Mouse (Mus musculus): ENCODE measurements around the gene Amdhd1. TPM values are rescaled to one million over a fixed set of nuclear protein-coding genes. Genes with fewer than 3 reads are reported as not detected.

Amdhd1 gene
- polyA plus RNA-seq, 1 experiment from 2014 or later: 22.6 TPM

DNA sequence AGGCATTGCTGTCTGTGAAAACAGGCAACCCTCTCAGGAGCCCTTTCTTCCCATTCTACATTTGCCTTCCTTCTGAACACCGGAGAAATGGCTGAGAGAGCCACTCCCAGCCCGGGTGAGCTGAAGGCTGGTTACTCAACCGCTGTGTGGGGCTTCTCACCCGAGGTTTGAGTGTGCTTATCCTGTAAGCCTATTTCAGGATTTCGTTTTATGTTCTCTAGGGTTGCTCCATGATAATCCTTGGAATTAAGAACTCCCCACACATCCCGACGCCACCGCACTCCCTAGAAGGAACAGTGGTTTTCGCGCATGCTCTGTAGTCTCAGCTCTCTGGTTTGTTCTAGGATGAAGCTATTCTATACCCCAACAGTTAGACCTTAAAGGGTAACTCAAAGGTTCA, 38.5 kb downstream of the Amdhd1 start:
- Histone ChIP-seq H3K36me3 (ENCODE audit: control insufficient read depth, insufficient read depth) (no peaks in the 10 kb centered on the region), H3K4me2 (ENCODE audit: low read depth, low read length) (no peak overlapping the region), H3K4me3 (ENCODE audit: low read depth, low read length) (no peak overlapping the region), H3K9ac (ENCODE audit: low read depth, low read length) (no peak overlapping the region), H3K27me3 (ENCODE audit: control insufficient read depth, insufficient read depth, low read depth, low read length) (no peaks in the 10 kb centered on the region), H3K4me1 (ENCODE audit: control insufficient read depth, low read depth, low read length) (no peaks in the 10 kb centered on the region), H3K9me3 (replicated peaks; ENCODE audit: control insufficient read depth, low read length) (no peaks in the 10 kb centered on the region), H3K27ac (ENCODE audit: low read length) (no peak overlapping the region)
- WGBS (ENCODE audit: insufficient replicate concordance): 64% methylated on average over 10 of the region's 10 CpGs
- no peak for ATAC-seq (ENCODE audit: low read depth)

DNA sequence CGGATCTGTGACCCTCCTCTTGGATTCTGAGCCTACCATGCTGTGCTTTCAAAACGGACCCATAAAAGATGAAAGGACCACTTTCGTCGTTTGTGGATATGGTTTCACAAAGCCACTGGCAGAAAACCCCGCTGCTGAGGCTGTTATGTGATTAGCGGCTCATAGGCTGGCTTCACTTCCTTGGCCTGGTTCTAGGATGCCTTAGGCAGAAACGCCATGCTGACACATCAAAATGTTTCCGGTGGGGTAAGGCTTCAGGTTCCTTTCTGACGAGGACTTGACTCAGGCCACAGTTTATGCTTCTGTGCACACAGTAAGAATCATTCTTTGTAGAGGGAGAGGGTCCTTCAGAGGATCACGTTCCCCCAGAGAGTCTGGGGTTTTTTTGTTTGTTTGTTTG, 39.0 kb downstream of the Amdhd1 start:
- no peaks in the 10 kb centered on the region for H3K36me3 ChIP-seq (ENCODE audit: control insufficient read depth, insufficient read depth)
- H3K27me3 ChIP-seq (ENCODE audit: control insufficient read depth, insufficient read depth, low read depth, low read length): no peaks in the 10 kb centered on the region
- H3K4me3 ChIP-seq (ENCODE audit: low read depth, low read length): no peak overlapping the region
- no peak for ATAC-seq (ENCODE audit: low read depth)
- WGBS (ENCODE audit: insufficient replicate concordance): 47% methylated on average over 10 of the region's 10 CpGs
- H3K27ac ChIP-seq (ENCODE audit: low read length): no peak overlapping the region
- H3K4me1 ChIP-seq (ENCODE audit: control insufficient read depth, low read depth, low read length): no peaks in the 10 kb centered on the region
- H3K9ac ChIP-seq (ENCODE audit: low read depth, low read length): no peak overlapping the region
- H3K9me3 ChIP-seq (replicated peaks; ENCODE audit: control insufficient read depth, low read length): no peaks in the 10 kb centered on the region
- no peak overlapping the region for H3K4me2 ChIP-seq (ENCODE audit: low read depth, low read length)

- Histone ChIP-seq H3K27me3 (ENCODE audit: control insufficient read depth, insufficient read depth, low read depth, low read length) (no peaks in the 10 kb centered on the region), H3K27ac (ENCODE audit: low read length) (no peak overlapping the region), H3K9me3 (replicated peaks; ENCODE audit: control insufficient read depth, low read length) (no peaks in the 10 kb centered on the region), H3K36me3 (ENCODE audit: control insufficient read depth, insufficient read depth) (no peaks in the 10 kb centered on the region), H3K4me3 (ENCODE audit: low read depth, low read length) (no peak overlapping the region), H3K9ac (ENCODE audit: low read depth, low read length) (no peak overlapping the region), H3K4me2 (ENCODE audit: low read depth, low read length) (no peak overlapping the region), H3K4me1 (ENCODE audit: control insufficient read depth, low read depth, low read length) (peaks cover 12% of the 10 kb centered on the region)
- 53% methylated on average over 4 of the region's 4 CpGs for WGBS (ENCODE audit: insufficient replicate concordance)
- no peak for ATAC-seq (ENCODE audit: low read depth)
These were observed 49.4 kb downstream of the Amdhd1 start for GRCm38 (mm10) chr10:93490451-93490850.

DNA sequence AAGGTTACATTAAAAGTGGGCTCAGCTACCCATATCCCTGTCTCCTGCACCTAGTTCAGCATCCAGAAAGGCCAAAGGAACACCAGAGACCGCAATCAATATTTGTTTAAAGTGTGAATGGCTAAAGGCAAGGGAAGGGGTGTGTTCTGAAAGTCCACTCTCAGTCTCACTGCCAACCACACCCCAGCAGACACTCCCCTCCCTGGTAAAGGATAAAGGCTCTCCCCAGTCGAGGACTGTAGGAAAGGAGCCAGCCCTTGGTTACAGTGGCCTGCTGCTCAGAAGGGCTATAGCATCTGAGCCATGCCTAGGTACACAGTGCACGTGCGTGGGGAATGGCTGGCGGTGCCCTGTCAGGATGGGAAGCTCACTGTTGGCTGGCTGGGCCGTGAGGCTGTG, 51.0 kb downstream of the Amdhd1 start:
- WGBS (ENCODE audit: insufficient replicate concordance): 55% methylated on average over 6 of the region's 6 CpGs
- Histone ChIP-seq H3K4me1 (ENCODE audit: control insufficient read depth, low read depth, low read length) (peaks cover 12% of the 10 kb centered on the region), H3K9ac (ENCODE audit: low read depth, low read length) (no peak overlapping the region), H3K9me3 (replicated peaks; ENCODE audit: control insufficient read depth, low read length) (no peaks in the 10 kb centered on the region), H3K27me3 (ENCODE audit: control insufficient read depth, insufficient read depth, low read depth, low read length) (no peaks in the 10 kb centered on the region), H3K4me3 (ENCODE audit: low read depth, low read length) (peak overlapping the region; percentile 1; the same call in 1 of the 2 replicates), H3K36me3 (ENCODE audit: control insufficient read depth, insufficient read depth) (0 out of 2 replicates have a peak, but pooled peaks cover 3% of the 10 kb centered on the region), H3K27ac (ENCODE audit: low read length) (peak overlapping the region; percentile 47), H3K4me2 (ENCODE audit: low read depth, low read length) (peak overlapping the region; percentile 10)
- peak; percentile 64 for ATAC-seq (ENCODE audit: low read depth)

GRCm38 (mm10) chr10:93488066-93488827, 51.6 kb downstream of the Amdhd1 start, which contains the start of gene Hal:
Gene Hal (plus strand): TSS chr10:93488768.
- ATAC-seq (ENCODE audit: low read depth): peak; percentile 73
- Histone ChIP-seq H3K4me2 (ENCODE audit: low read depth, low read length) (peak within 1 kb of the TSS; percentile 10), H3K36me3 (ENCODE audit: control insufficient read depth, insufficient read depth) (0 out of 2 replicates have a peak, but pooled peaks cover 3% of the 10 kb centered on the region), H3K27ac (ENCODE audit: low read length) (peak within 1 kb of the TSS; percentile 57), H3K4me3 (ENCODE audit: low read depth, low read length) (peak within 1 kb of the TSS; percentile 1; the same call in 1 of the 2 replicates), H3K9me3 (replicated peaks; ENCODE audit: control insufficient read depth, low read length) (no peaks in the 10 kb centered on the region), H3K4me1 (ENCODE audit: control insufficient read depth, low read depth, low read length) (peaks cover 12% of the 10 kb centered on the region), H3K9ac (ENCODE audit: low read depth, low read length) (no peak within 1 kb of the TSS), H3K27me3 (ENCODE audit: control insufficient read depth, insufficient read depth, low read depth, low read length) (no peaks in the 10 kb centered on the region)
- 58% methylated on average over 17 of the region's 17 CpGs for WGBS (ENCODE audit: insufficient replicate concordance)

DNA sequence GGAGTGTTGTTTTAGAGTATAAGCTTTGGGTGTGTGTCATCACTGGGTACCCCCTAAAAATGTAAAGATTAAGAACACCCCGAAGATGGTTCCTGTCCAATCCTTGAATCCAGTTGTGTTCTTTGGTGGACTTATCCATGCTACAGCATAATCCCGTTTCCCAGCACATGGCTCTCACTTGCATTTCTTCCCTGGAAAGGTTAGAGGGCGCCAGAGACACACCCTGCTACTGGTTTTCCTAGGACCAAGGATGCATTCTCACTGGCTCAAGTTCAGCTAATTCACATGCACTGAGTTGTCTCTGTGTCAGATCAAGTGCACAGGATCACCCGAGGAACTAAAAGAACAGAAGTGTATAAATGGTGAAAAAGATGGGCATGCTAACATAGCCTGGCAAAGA, 53.2 kb downstream of the Amdhd1 start:
- H3K4me3 ChIP-seq (ENCODE audit: low read depth, low read length): no peak overlapping the region

DNA sequence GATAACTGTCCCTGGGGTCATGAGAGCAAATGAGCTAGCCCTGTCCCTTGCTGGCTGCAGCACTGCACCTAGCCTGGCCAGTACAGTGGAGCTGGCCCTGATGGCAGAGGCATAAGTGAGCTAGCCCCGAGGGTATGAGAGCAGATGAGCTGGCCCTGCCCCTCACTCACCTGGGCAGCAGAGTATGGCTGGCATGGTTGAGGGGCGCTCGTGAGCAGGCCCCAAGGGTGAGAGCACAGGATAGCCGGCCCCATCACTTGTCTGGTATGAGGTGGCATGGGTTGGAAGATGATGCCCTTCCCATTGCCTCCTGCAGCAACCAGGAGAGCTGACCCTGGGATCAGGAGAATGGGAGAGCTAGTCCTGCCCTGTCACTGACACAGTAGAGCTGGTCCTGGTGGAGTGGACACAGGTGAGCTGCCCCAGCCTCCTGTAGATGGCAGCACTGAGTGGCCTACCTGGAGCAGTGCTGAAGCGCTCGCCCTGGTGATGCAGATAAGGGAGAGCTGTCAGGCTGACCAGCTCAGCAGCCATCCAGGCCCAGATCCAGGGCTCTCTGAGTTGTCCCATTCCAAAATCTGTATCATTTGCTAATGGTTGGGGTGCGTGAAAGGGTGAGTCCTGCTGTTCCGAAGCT, 54.7 kb downstream of the Amdhd1 start:
- Histone ChIP-seq H3K27me3 (ENCODE audit: control insufficient read depth, insufficient read depth, low read depth, low read length) (no peaks in the 10 kb centered on the region), H3K9me3 (replicated peaks; ENCODE audit: control insufficient read depth, low read length) (no peaks in the 10 kb centered on the region), H3K4me1 (ENCODE audit: control insufficient read depth, low read depth, low read length) (peaks cover 12% of the 10 kb centered on the region), H3K4me2 (ENCODE audit: low read depth, low read length) (no peak overlapping the region), H3K4me3 (ENCODE audit: low read depth, low read length) (no peak overlapping the region), H3K27ac (ENCODE audit: low read length) (no peak overlapping the region), H3K9ac (ENCODE audit: low read depth, low read length) (no peak overlapping the region), H3K36me3 (ENCODE audit: control insufficient read depth, insufficient read depth) (peaks cover 19% of the 10 kb centered on the region)
- ATAC-seq (ENCODE audit: low read depth): peak; percentile 28
- WGBS (ENCODE audit: insufficient replicate concordance): 67% methylated on average over 8 of the region's 8 CpGs

More for the DNA sequence above, 53.2 kb downstream of the Amdhd1 start:
- WGBS (ENCODE audit: insufficient replicate concordance): 20% methylated on average over 4 of the region's 4 CpGs
- Histone ChIP-seq H3K4me1 (ENCODE audit: control insufficient read depth, low read depth, low read length) (peaks cover 12% of the 10 kb centered on the region), H3K9ac (ENCODE audit: low read depth, low read length) (no peak overlapping the region), H3K9me3 (replicated peaks; ENCODE audit: control insufficient read depth, low read length) (no peaks in the 10 kb centered on the region), H3K4me2 (ENCODE audit: low read depth, low read length) (no peak overlapping the region), H3K27me3 (ENCODE audit: control insufficient read depth, insufficient read depth, low read depth, low read length) (no peaks in the 10 kb centered on the region), H3K36me3 (ENCODE audit: control insufficient read depth, insufficient read depth) (peaks cover 9% of the 10 kb centered on the region), H3K27ac (ENCODE audit: low read length) (no peak overlapping the region)
- no peak for ATAC-seq (ENCODE audit: low read depth)

DNA sequence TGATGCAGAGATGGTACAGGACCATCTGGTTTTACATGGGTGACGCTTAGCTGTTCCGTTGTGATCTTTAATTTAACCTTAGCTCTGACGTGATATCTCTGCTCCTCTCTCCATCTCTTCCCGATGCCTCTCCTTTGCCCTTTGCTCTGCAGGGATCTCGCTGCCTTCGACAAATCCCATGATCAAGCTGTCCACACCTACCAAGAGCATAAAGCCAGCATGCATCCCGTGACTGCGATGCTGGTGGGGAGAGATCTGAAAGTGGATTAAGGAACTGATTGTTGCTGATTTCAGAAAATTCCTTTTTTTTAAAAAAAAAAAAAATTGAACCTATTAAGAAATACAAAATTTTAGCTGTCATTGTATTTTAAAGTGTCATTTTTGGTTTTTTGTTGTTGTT, 55.3 kb downstream of the Amdhd1 start:
- no peak overlapping the region for H3K4me3 ChIP-seq (ENCODE audit: low read depth, low read length)
- no peak for ATAC-seq (ENCODE audit: low read depth)
- H3K27ac ChIP-seq (ENCODE audit: low read length): no peak overlapping the region
- no peak overlapping the region for H3K9ac ChIP-seq (ENCODE audit: low read depth, low read length)
- no peaks in the 10 kb centered on the region for H3K9me3 ChIP-seq (replicated peaks; ENCODE audit: control insufficient read depth, low read length)
- peaks cover 12% of the 10 kb centered on the region for H3K4me1 ChIP-seq (ENCODE audit: control insufficient read depth, low read depth, low read length)
- H3K27me3 ChIP-seq (ENCODE audit: control insufficient read depth, insufficient read depth, low read depth, low read length): no peaks in the 10 kb centered on the region
- WGBS (ENCODE audit: insufficient replicate concordance): 75% methylated on average over 8 of the region's 8 CpGs
- H3K4me2 ChIP-seq (ENCODE audit: low read depth, low read length): no peak overlapping the region
- peaks cover 19% of the 10 kb centered on the region for H3K36me3 ChIP-seq (ENCODE audit: control insufficient read depth, insufficient read depth)

All from liver, embryonic 16.5 days (tissue).